Mouse (Mus musculus) intestine, postnatal 0 days (tissue): ENCODE data around the gene Pef1. TPM values are rescaled to one million over a fixed set of nuclear protein-coding genes. Genes with fewer than 3 reads are reported as not detected.

Experiments used
- ATAC-seq: fragments of 200-750 bp; cut with Nextera tagmentation; 2 replicates; pipeline ENCODE4 v1.8.0; 2017; ENCODE audit warnings: mild to moderate bottlenecking, moderate TSS enrichment, moderate library complexity
- H3K27ac ChIP-seq: fragments of 300-500 bp; sonication (generic); 2 replicates; pipeline ENCODE4 v1.5.1; 2014; ENCODE audit warnings: mild to moderate bottlenecking, low read depth, low read length, moderate library complexity
- H3K27me3 ChIP-seq: fragments of 300-500 bp; sonication (generic); replicated peaks from 2 replicates; pipeline ENCODE4 v1.6.1; 2014; ENCODE audit warnings: low read length, mixed read lengths; ENCODE audit not compliant: control insufficient read depth, insufficient read depth
- H3K36me3 ChIP-seq: fragments of 300-500 bp; sonication (generic); 2 replicates; pipeline ENCODE4 v1.6.1; 2014; ENCODE audit warnings: mild to moderate bottlenecking, moderate library complexity; ENCODE audit not compliant: control insufficient read depth, insufficient read depth
- H3K4me1 ChIP-seq: fragments of 300-500 bp; sonication (generic); replicated peaks from 2 replicates; pipeline ENCODE4 v1.6.1; 2014; ENCODE audit warnings: antibody characterized with exemption, low read length, mixed read lengths; ENCODE audit not compliant: control insufficient read depth, insufficient read depth
- H3K4me2 ChIP-seq: fragments of 300-500 bp; sonication (generic); replicated peaks from 2 replicates; pipeline ENCODE4 v1.6.1; 2014; ENCODE audit warnings: low read depth, mild to moderate bottlenecking, moderate library complexity
- H3K4me3 ChIP-seq: fragments of 300-500 bp; sonication (generic); 2 replicates; pipeline ENCODE4 v1.5.1; 2014; ENCODE audit warnings: low read depth, low read length
- H3K9ac ChIP-seq: fragments of 300-500 bp; sonication (generic); 2 replicates; pipeline ENCODE4 v1.6.1; 2014; ENCODE audit warnings: mild to moderate bottlenecking, low read depth, low read length
- H3K9me3 ChIP-seq: fragments of 300-500 bp; sonication (generic); 2 replicates; pipeline ENCODE4 v1.6.1; 2016; ENCODE audit warnings: mixed run types; ENCODE audit not compliant: control insufficient read depth
- CTCF ChIP-seq: sonication (generic); IDR thresholded peaks from 2 replicates; pipeline ENCODE4 v1.5.1; 2016; ENCODE audit warnings: low read depth, mild to moderate bottlenecking, control low read depth, antibody characterized with exemption, moderate library complexity
- WGBS: fragments of 180-500 bp; shearing (Covaris S2); extraction: QIAGEN DNeasy Blood & Tissue Kit; methylation state at CpG from one replicate; pipeline ENCODE4 v1.1.7; 2014; 5-methylcytosine and 5-hydroxymethylcytosine counted together
- polyA plus RNA-seq: library from polyadenylated mRNA; unstranded; fragments of >200 nt; fragmentation: Nextera tagmentation; extraction: Ambion mirVana; gene quantifications from 2 replicates; pipeline ENCODE4 v1.2.1, GENCODE M21; 2015

The Pef1 gene
- polyA plus RNA-seq, 1 experiment from 2014 or later: 73.4 TPM

- Histone ChIP-seq H3K27ac (no peak overlapping the region), H3K4me3 (no peak overlapping the region), H3K36me3 (no peaks in the 10 kb centered on the region), H3K9ac (no peak overlapping the region), H3K4me1 (peaks cover 7% of the 10 kb centered on the region), H3K27me3 (no peaks in the 10 kb centered on the region), H3K9me3 (no peaks in the 10 kb centered on the region), H3K4me2 (no peak overlapping the region)
- WGBS: 54% methylated on average over 7 of the region's 7 CpGs
- no peak for ATAC-seq
- TF ChIP-seq CTCF: no peak
Measured at GRCm38 (mm10) chr4:130177536-130177935, 75.2 kb downstream of the Pef1 start.

Other genes with a start within 250 kb of the Pef1 start
- not detected in 2 replicates for gene Spocd1, start 173.3 kb upstream of the Pef1 start, polyA plus RNA-seq
- 0.43 and 0.70 TPM in 2 replicates for gene Adgrb2, start 117.7 kb upstream of the Pef1 start, polyA plus RNA-seq
- gene Col16a1, start 54.7 kb upstream of the Pef1 start, polyA plus RNA-seq: 23.1 and 25.6 TPM in 2 replicates
- 0.81 and 0.91 TPM in 2 replicates for gene Hcrtr1, start 36.8 kb downstream of the Pef1 start, polyA plus RNA-seq
- 87.2 and 88.8 TPM in 2 replicates for gene Tinagl1, start 72.6 kb downstream of the Pef1 start, polyA plus RNA-seq
- gene Gm853, start 119.8 kb downstream of the Pef1 start, polyA plus RNA-seq: not detected in 2 replicates
- 21.5 and 26.1 TPM in 2 replicates for gene Serinc2, start 176.6 kb downstream of the Pef1 start, polyA plus RNA-seq
- 5.0 and 7.1 TPM in 2 replicates for gene Fabp3, start 206.0 kb downstream of the Pef1 start, polyA plus RNA-seq
- not detected in 2 replicates for gene Gm10570, start 206.1 kb downstream of the Pef1 start, polyA plus RNA-seq